Mouse (Mus musculus) MEL (cell line): Measurements from ENCODE around the gene Prim2.

Experiments
- CTCF ChIP-seq, 3 experiments: IDR thresholded peaks in 2 of 3; conservative IDR thresholded peaks in 1 of 3; 2 replicates each; pipeline ENCODE4 v1.5.1; 2011 to 2012; ENCODE audit warnings: low read length in 3 of 3, low read depth in 2 of 3, mild to moderate bottlenecking in 2 of 3, improper control_type of control experiment in 1 of 3, inconsistent platforms in 1 of 3, mixed read lengths in 1 of 3, moderate library complexity in 1 of 3; ENCODE audit not compliant: control insufficient read depth in 1 of 3, insufficient read depth in 1 of 3, poor library complexity in 1 of 3, severe bottlenecking in 1 of 3
- EP300 ChIP-seq, 2 experiments: IDR thresholded peaks; 2 replicates each; pipeline ENCODE4 v1.6.1; 2011; ENCODE audit warnings: improper control_type of control experiment in 2 of 2, low read length in 2 of 2, low read depth in 1 of 2, mild to moderate bottlenecking in 1 of 2
- GATA1 ChIP-seq: IDR thresholded peaks from 2 replicates; pipeline ENCODE4 v1.6.1; 2011; ENCODE audit warnings: low read depth, low read length, improper control_type of control experiment
- HCFC1 ChIP-seq: IDR thresholded peaks from 2 replicates; pipeline ENCODE4 v1.6.1; 2012; ENCODE audit warnings: low read depth, mild to moderate bottlenecking, inconsistent platforms, low read length, improper control_type of control experiment, moderate library complexity
- KAT2A ChIP-seq: conservative IDR thresholded peaks from 2 replicates; pipeline ENCODE4 v1.6.1; 2012; ENCODE audit warnings: low read depth, low read length, improper control_type of control experiment, inconsistent platforms
- MAX ChIP-seq: IDR thresholded peaks from 2 replicates; pipeline ENCODE4 v1.6.1; 2011; ENCODE audit warnings: low read length, improper control_type of control experiment
- POLR2A ChIP-seq, 2 experiments: IDR thresholded peaks; 2 replicates each; pipeline ENCODE4 v1.6.1; 2011 to 2012; ENCODE audit warnings: low read length in 2 of 2, mild to moderate bottlenecking in 2 of 2, control low read depth in 1 of 2, improper control_type of control experiment in 1 of 2, low read depth in 1 of 2, moderate library complexity in 1 of 2; ENCODE audit not compliant: control insufficient read depth in 1 of 2, insufficient read depth in 1 of 2, poor library complexity in 1 of 2
- POLR2AphosphoS5 ChIP-seq: IDR thresholded peaks from 2 replicates; pipeline ENCODE4 v1.6.1; 2012; ENCODE audit warnings: low read depth, borderline replicate concordance, mild to moderate bottlenecking, inconsistent platforms, low read length, moderate library complexity, mixed read lengths
- SMC3 ChIP-seq: IDR thresholded peaks from 2 replicates; pipeline ENCODE4 v1.6.1; 2011; ENCODE audit warnings: low read depth, low read length, improper control_type of control experiment

GRCm38 (mm10) chr1:33535140-33535686, 134.4 kb downstream of the Prim2 start:
- no peak for TF ChIP-seq CTCF (IDR thresholded peaks at IDR 0.05 in 2 of 3, conservative IDR thresholded peaks at IDR 0.05 in 1 of 3; ENCODE audit: control insufficient read depth in 1 of 3, insufficient read depth in 1 of 3, low read depth in 2 of 3, low read length in 3 of 3, poor library complexity in 1 of 3, severe bottlenecking in 1 of 3)
- TF ChIP-seq POLR2A (IDR thresholded peaks at IDR 0.05; ENCODE audit: control insufficient read depth in 1 of 2, insufficient read depth in 1 of 2, low read depth in 1 of 2, low read length in 2 of 2, poor library complexity in 1 of 2): no peak
- no peak for TF ChIP-seq GATA1
- no peak for TF ChIP-seq KAT2A
- no peak for TF ChIP-seq HCFC1
- TF ChIP-seq EP300 (IDR thresholded peaks at IDR 0.05; ENCODE audit: low read depth in 1 of 2, low read length in 2 of 2): no peak
- TF ChIP-seq POLR2AphosphoS5: no peak
- no peak for TF ChIP-seq SMC3
- TF ChIP-seq MAX: no peak
